Mouse (Mus musculus) embryonic fibroblast, embryonic 13.5 days (primary cell): Measurements from ENCODE around the gene AC134908.4. TPM values are rescaled to one million over a fixed set of nuclear protein-coding genes. Genes with fewer than 3 reads are reported as not detected.

Source experiments
- H3K27ac ChIP-seq: 2 replicates; pipeline ENCODE4 v1.5.1; 2012; ENCODE audit warnings: low read length, control low read depth, inconsistent platforms; ENCODE audit not compliant: insufficient read depth
- H3K4me1 ChIP-seq: 2 replicates; pipeline ENCODE4 v1.6.1; 2011; ENCODE audit warnings: low read length; ENCODE audit not compliant: control insufficient read depth, insufficient read depth
- H3K4me3 ChIP-seq: 2 replicates; pipeline ENCODE4 v1.5.1; 2011; ENCODE audit warnings: mild to moderate bottlenecking, control low read depth, low read length; ENCODE audit not compliant: insufficient read depth
- CTCF ChIP-seq: IDR thresholded peaks from 2 replicates; pipeline ENCODE4 v1.5.1; 2011; ENCODE audit warnings: mild to moderate bottlenecking, control low read depth, low read length, moderate library complexity, borderline replicate concordance; ENCODE audit not compliant: insufficient read depth
- POLR2A ChIP-seq: IDR thresholded peaks from 2 replicates; pipeline ENCODE4 v1.6.1; 2011; ENCODE audit warnings: low read depth, mild to moderate bottlenecking, control low read depth, low read length, moderate library complexity
- polyA plus RNA-seq: library from polyadenylated mRNA; stranded (reverse); fragments of >200 nt; gene quantifications from 2 replicates; pipeline ENCODE4 v1.2.4, GENCODE M21; 2011; ENCODE audit warnings: low read depth; ENCODE audit not compliant: missing spikeins, insufficient read length

AC134908.4 gene
- polyA plus RNA-seq, 1 experiment, result not detected

GRCm38 (mm10) chr17:25837533-25837932, 42.1 kb upstream of the AC134908.4 start:
- no peak overlapping the region for H3K27ac ChIP-seq
- H3K4me3 ChIP-seq, result no peak overlapping the region
- TF ChIP-seq POLR2A (no peak), CTCF (no peak)
- H3K4me1 ChIP-seq, result peaks cover 12% of the 10 kb centered on the region

- Histone ChIP-seq H3K4me1 (peaks cover 12% of the 10 kb centered on the region), H3K4me3 (0 out of 2 replicates have a peak within 1 kb of the TSS, but pooled peaks have one; percentile 3), H3K27ac (no peak within 1 kb of the TSS)
- TF ChIP-seq POLR2A, result peak; percentile 63
- TF ChIP-seq CTCF, result no peak
Observed at GRCm38 (mm10) chr17:25837076-25837410, 41.6 kb upstream of the AC134908.4 start, which contains the start of gene Rhbdl1. TSS of gene Rhbdl1 (minus strand) at chr17:25837295.

GRCm38 (mm10) chr17:25836397-25837075, 41.1 kb upstream of the AC134908.4 start:
- TF ChIP-seq CTCF (no peak), POLR2A (no peak; the same call in 1 of the 2 replicates)
- no peak overlapping the region for H3K27ac ChIP-seq
- H3K4me3 ChIP-seq, result 0 out of 2 replicates have a peak overlapping the region, but pooled peaks have one; percentile 3
- peaks cover 12% of the 10 kb centered on the region for H3K4me1 ChIP-seq

GRCm38 (mm10) chr17:25835816-25836215, 40.4 kb upstream of the AC134908.4 start:
- TF ChIP-seq CTCF (no peak), POLR2A (no peak)
- Histone ChIP-seq H3K4me3 (no peak overlapping the region), H3K4me1 (peaks cover 14% of the 10 kb centered on the region), H3K27ac (no peak overlapping the region)

- Histone ChIP-seq H3K4me1 (peaks cover 14% of the 10 kb centered on the region), H3K4me3 (no peak overlapping the region), H3K27ac (no peak overlapping the region)
- no peak for TF ChIP-seq CTCF
- peak; percentile 8 for TF ChIP-seq POLR2A
Observed at GRCm38 (mm10) chr17:25835301-25835700, 39.8 kb upstream of the AC134908.4 start.

GRCm38 (mm10) chr17:25834595-25835222, 39.2 kb upstream of the AC134908.4 start:
- peak overlapping the region; percentile 69; the same call in 1 of the 2 replicates for H3K4me3 ChIP-seq
- H3K27ac ChIP-seq, result no peak overlapping the region
- peaks cover 14% of the 10 kb centered on the region for H3K4me1 ChIP-seq
- TF ChIP-seq POLR2A (0 out of 2 replicates have a peak, but pooled peaks have one; percentile 8), CTCF (no peak)

- Histone ChIP-seq H3K4me3 (peak overlapping the region; percentile 69), H3K4me1 (peaks cover 14% of the 10 kb centered on the region), H3K27ac (peak overlapping the region; percentile 94; the same call in 1 of the 2 replicates)
- TF ChIP-seq CTCF (no peak), POLR2A (no peak)
Observed at GRCm38 (mm10) chr17:25833961-25834594, 38.6 kb upstream of the AC134908.4 start.

- peaks cover 14% of the 10 kb centered on the region for H3K4me1 ChIP-seq
- no peak for TF ChIP-seq CTCF
- peak; percentile 23; the same call in 1 of the 2 replicates for TF ChIP-seq POLR2A
Observed at GRCm38 (mm10) chr17:25833291-25833663, 37.8 kb upstream of the AC134908.4 start, which contains the start of gene Stub1. TSS of gene Stub1 (minus strand) at chr17:25833404.

GRCm38 (mm10) chr17:25832436-25833290, 37.2 kb upstream of the AC134908.4 start:
- Histone ChIP-seq H3K27ac (peak overlapping the region; percentile 94), H3K4me1 (peaks cover 14% of the 10 kb centered on the region), H3K4me3 (peak overlapping the region; percentile 86)
- TF ChIP-seq CTCF (no peak), POLR2A (peak; percentile 83)

More at GRCm38 (mm10) chr17:25833291-25833663, 37.8 kb upstream of the AC134908.4 start, which contains the start of gene Stub1:
- Histone ChIP-seq H3K27ac (peak within 1 kb of the TSS; percentile 94), H3K4me3 (peak within 1 kb of the TSS; percentile 86)
